Mouse (Mus musculus) neural tube, embryonic 11.5 days (tissue): ENCODE data around the gene Gmds. TPM values are rescaled to one million over a fixed set of nuclear protein-coding genes. Genes with fewer than 3 reads are reported as not detected.
A peak's percentile ranks its signal among the peaks of the same experiment; 100 is the strongest.

Experiments used
- ATAC-seq: fragments of 200-750 bp; cut with Nextera tagmentation; 2 replicates; pipeline ENCODE4 v1.8.0; 2017; ENCODE audit warnings: moderate number of reproducible peaks, mild to moderate bottlenecking, moderate TSS enrichment, moderate library complexity; ENCODE audit not compliant: insufficient read depth, low FRiP score, low TSS enrichment
- DNase-seq: peaks from one replicate; pipeline ENCODE4 v3.0.0-alpha.2; 2015; ENCODE audit warnings: low spot score
- H3K27ac ChIP-seq: fragments of 300-500 bp; sonication (generic); 2 replicates; pipeline ENCODE4 v1.5.1; 2014; ENCODE audit warnings: low read depth, mild to moderate bottlenecking, low read length
- H3K27me3 ChIP-seq: fragments of 300-500 bp; sonication (generic); 2 replicates; pipeline ENCODE4 v1.6.1; 2014; ENCODE audit warnings: mild to moderate bottlenecking, low read length, mixed read lengths; ENCODE audit not compliant: control insufficient read depth, insufficient read depth
- H3K36me3 ChIP-seq: fragments of 300-500 bp; sonication (generic); 2 replicates; pipeline ENCODE4 v1.6.1; 2014; ENCODE audit warnings: mild to moderate bottlenecking, low read length, moderate library complexity, mixed read lengths; ENCODE audit not compliant: control insufficient read depth, insufficient read depth
- H3K4me1 ChIP-seq: fragments of 300-500 bp; sonication (generic); 2 replicates; pipeline ENCODE4 v1.6.1; 2014; ENCODE audit warnings: low read length, mixed read lengths; ENCODE audit not compliant: control insufficient read depth, insufficient read depth
- H3K4me2 ChIP-seq: fragments of 300-500 bp; sonication (generic); 2 replicates; pipeline ENCODE4 v1.6.1; 2014; ENCODE audit warnings: low read depth, mild to moderate bottlenecking, moderate library complexity
- H3K4me3 ChIP-seq: fragments of 300-500 bp; sonication (generic); 2 replicates; pipeline ENCODE4 v1.5.1; 2014; ENCODE audit warnings: low read depth, low read length
- H3K9ac ChIP-seq: fragments of 300-500 bp; sonication (generic); 2 replicates; pipeline ENCODE4 v1.6.1; 2014; ENCODE audit warnings: mild to moderate bottlenecking, low read length
- H3K9me3 ChIP-seq: fragments of 300-500 bp; sonication (generic); 2 replicates; pipeline ENCODE4 v1.6.1; 2016; ENCODE audit warnings: low read length; ENCODE audit not compliant: control insufficient read depth
- WGBS: fragments of 180-500 bp; shearing (Covaris S2); extraction: QIAGEN DNeasy Blood & Tissue Kit; methylation state at CpG from one replicate; pipeline ENCODE4 v1.1.7; 2014; 5-methylcytosine and 5-hydroxymethylcytosine counted together
- polyA plus RNA-seq: library from polyadenylated mRNA; unstranded; fragments of >200 nt; fragmentation: Nextera tagmentation; extraction: Ambion mirVana; gene quantifications from 2 replicates; pipeline ENCODE4 v1.2.1, GENCODE M21; 2014

The Gmds gene
- polyA plus RNA-seq, 1 experiment from 2014 or later, result 27.5 TPM

DNA sequence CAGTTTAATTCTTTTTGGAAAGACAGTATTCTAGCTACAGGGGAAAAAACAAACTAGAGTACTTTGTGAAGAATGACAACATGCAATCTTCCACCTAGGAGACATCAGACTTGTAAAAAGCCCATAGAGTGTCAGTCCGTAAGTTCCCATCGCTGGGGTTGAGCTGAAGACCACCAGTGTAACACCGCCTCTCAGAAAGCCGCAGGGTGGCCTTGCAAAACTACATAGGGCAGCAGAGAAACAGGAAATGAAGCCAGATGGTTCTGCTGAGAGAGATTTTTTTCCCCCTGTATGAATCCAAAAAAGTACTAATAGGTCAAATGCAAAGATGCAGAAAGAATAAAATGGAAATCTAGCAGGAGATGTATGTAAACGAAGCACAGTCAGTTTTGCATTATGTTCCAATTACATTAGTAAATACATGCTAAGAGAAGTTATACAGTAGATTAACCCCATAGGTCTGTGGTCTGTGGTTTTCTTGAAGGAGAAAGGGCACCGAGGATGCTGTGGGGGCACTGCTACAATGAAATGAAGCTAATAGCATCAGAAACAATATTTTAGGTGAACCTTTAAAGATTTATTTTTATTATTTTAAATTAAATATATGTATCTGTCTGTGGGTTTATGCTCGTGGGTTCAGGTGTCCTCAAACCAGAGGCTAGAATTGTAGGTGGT lies 250.1 kb downstream of the Gmds start:
- H3K4me2 ChIP-seq, result no peak overlapping the region
- peak; percentile 25 for DNase-seq
- H3K4me1 ChIP-seq, result no peaks in the 10 kb centered on the region
- no peak overlapping the region for H3K27ac ChIP-seq
- no peaks in the 10 kb centered on the region for H3K27me3 ChIP-seq
- no peak overlapping the region for H3K4me3 ChIP-seq
- H3K36me3 ChIP-seq, result no peaks in the 10 kb centered on the region
- ATAC-seq, result no peak
- 70% methylated on average over 7 of the region's 7 CpGs for whole genome bisulfite sequencing
- H3K9me3 ChIP-seq, result no peaks in the 10 kb centered on the region
- no peak overlapping the region for H3K9ac ChIP-seq

DNA sequence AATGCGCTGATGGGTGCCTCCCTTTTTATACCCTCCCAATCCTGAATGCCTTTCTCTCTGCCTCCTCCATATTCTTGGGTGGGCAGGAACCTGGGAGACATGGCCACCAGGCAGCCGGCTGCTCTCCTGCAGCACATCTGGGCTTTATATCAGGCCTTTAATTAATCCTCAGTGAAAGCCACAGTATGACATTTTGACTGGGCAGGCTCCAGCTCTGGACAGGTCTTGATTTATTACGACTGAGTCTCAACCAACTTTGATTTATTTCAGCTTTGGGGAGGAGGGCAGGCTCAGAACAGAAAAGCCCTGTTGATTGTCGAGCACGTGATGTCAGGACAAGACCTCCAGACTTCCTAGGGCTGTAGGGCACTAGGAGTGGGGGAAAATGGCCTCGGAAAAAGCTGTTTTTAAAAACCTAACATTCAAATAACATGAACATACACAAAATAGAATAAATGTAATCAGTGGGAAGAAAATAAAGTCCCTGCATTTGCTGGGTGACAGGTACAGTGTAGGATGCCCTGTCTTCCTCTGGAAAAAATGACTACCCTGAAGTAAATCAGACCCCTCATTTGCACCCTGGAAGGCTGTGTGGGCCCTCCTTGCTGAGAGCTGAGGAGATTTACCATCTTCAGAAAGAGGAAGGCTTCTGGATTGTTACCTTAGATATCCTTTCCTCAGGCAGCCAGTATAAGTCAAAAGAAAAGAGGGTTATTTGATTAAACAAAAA lies 257.9 kb downstream of the Gmds start:
- no peak overlapping the region for H3K27ac ChIP-seq
- DNase-seq, result no peak
- 28% methylated on average over 6 of the region's 6 CpGs for WGBS
- no peak overlapping the region for H3K9ac ChIP-seq
- H3K27me3 ChIP-seq, result no peaks in the 10 kb centered on the region
- H3K4me1 ChIP-seq, result no peaks in the 10 kb centered on the region
- H3K9me3 ChIP-seq, result no peaks in the 10 kb centered on the region
- no peak overlapping the region for H3K4me3 ChIP-seq
- H3K36me3 ChIP-seq, result no peaks in the 10 kb centered on the region
- no peak for ATAC-seq
- no peak overlapping the region for H3K4me2 ChIP-seq

DNA sequence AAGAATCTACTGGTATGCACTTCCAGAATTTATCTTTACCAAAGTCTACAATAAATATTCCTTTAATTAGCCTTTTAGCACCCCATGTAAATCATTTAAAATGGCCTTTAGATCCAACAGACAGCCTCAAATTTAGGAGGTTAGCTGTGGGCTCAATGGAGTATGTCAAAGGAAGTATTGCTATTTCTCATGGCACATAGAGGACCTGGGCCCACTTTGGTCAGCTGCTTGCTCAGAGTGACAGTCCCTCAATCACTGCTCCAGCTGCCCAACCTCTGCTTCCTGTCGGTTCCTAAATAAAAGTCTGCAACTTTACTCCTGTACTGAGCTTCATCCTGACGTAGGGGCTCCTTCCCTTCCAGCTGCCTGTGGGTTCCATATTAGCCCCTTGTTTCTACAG lies 264.9 kb downstream of the Gmds start:
- Histone ChIP-seq H3K4me2 (no peak overlapping the region), H3K27me3 (no peaks in the 10 kb centered on the region), H3K36me3 (no peaks in the 10 kb centered on the region), H3K9me3 (no peaks in the 10 kb centered on the region), H3K4me1 (no peaks in the 10 kb centered on the region), H3K9ac (no peak overlapping the region), H3K4me3 (no peak overlapping the region), H3K27ac (no peak overlapping the region)
- WGBS, result 55% methylated on average over 2 of the region's 2 CpGs
- ATAC-seq (no peak), DNase-seq (no peak)

DNA sequence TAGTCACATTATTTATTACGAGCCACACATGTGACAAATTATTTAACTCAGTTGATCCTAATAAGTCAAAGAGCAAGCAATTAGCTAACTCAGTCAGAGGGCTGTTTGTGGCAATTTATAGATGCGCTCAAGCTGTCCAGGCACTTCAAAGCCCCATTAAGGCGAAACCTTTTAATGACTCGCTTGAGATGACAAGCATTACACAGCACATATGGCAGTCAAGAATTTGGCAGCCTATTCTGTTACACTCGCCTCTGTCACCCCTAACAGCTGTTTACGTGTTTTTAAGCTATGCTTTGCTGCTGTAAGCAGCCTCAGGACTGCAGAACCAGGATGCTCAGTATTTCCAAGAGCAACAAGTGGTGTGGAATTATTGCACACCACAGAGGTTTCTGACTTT lies 283.2 kb downstream of the Gmds start:
- Histone ChIP-seq H3K4me2 (no peak overlapping the region), H3K4me3 (no peak overlapping the region), H3K27ac (no peak overlapping the region), H3K36me3 (no peaks in the 10 kb centered on the region), H3K9me3 (no peaks in the 10 kb centered on the region), H3K27me3 (no peaks in the 10 kb centered on the region; the same call in 1 of the 2 replicates), H3K9ac (no peak overlapping the region), H3K4me1 (no peaks in the 10 kb centered on the region)
- ATAC-seq, result 0 out of 2 replicates have a peak, but pooled peaks have one; percentile 20
- DNase-seq, result no peak
- 17% methylated on average over 6 of the region's 6 CpGs for WGBS

DNA sequence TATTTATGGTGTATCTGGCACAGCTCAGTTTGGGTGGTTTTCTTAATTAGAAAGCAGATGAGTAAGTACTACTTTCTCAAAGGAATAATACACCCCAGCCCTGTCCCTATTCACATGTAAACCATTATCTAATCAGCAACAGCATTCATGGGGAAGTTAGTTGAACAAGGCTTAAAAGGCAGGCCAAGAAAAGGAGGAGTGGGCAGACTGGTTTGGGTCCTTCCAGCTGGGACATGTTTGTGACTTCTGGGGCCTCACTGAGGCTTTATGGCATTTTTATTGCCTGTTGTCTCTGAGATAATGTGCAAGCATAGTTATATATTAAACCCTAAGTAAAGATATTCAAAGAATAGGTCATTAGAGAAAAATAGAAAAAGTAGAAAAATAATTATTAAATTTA lies 285.0 kb downstream of the Gmds start:
- H3K4me2 ChIP-seq, result no peak overlapping the region
- DNase-seq (no peak), ATAC-seq (no peak)

DNA sequence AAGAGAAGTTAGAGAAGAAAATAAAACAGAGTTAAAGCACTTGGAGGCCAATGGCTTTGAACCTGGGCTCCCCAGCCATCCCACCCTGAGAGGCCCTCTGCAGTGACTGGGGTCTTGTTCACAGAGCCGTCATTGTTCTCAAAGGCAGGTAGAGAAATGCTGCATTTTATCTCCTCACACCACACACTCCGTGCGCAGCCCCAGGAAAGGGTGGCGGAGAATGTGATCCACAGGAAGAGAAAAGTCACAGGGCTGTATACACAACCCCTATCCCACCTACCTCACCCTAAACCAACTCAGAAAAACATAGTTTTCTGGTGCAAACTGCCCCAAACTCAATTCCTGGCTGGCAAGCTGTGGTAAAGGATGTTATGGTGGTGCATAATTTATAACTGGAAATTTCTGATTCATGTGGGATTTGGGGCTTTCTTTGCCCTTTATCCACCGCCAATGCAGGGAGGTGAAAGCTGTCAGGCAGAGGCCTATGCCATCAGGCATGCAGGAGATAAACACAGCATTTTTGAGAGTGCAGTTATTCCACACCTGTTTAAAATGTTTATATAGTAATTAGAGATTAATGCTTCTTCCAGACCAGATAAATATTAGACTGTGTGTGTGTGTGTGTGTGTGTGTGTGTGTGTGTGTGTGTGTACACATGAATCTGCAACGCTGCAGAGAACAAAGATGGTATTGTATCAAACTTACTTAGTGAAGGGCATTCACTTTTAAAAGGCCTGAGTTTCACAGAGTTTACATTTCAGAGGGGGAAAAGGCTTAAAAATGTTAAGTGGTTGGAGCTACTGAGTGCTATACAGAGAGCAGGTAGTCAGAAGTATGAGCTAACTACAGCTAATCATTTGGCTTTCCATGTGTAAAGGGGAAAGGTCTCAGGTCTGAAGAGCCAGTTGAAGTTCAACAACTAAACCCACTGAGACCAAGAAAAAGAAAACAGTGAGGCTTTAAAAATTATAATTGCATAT lies 290.3 kb downstream of the Gmds start:
- DNase-seq (no peak), ATAC-seq (no peak)
- H3K27ac ChIP-seq, result no peak overlapping the region

More for the DNA sequence above, 285.0 kb downstream of the Gmds start:
- H3K4me3 ChIP-seq, result no peak overlapping the region
- H3K27ac ChIP-seq, result no peak overlapping the region
- H3K36me3 ChIP-seq, result no peaks in the 10 kb centered on the region
- H3K4me1 ChIP-seq, result no peaks in the 10 kb centered on the region
- H3K9me3 ChIP-seq, result no peaks in the 10 kb centered on the region
- no peak overlapping the region for H3K9ac ChIP-seq
- no peaks in the 10 kb centered on the region; the same call in 1 of the 2 replicates for H3K27me3 ChIP-seq

DNA sequence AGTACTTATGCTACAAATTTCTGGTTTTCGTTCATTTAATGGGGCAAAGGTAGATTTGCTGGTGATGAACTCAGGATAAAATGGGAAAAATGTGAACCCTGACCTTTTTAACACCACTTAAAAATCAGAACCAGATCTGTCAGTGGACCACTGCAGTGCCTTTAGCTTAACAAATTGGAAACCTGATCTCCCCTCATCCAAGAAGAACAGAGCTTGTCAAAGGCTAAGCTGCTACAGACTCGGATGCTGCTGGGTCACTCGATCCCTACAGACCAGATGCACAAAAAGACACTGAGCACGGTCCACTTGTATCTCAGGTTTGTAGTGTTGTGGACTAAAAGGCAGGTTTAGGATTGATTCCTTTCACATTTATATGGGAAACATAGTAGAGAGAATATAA lies 291.6 kb downstream of the Gmds start:
- Histone ChIP-seq H3K36me3 (no peaks in the 10 kb centered on the region), H3K4me3 (no peak overlapping the region), H3K9ac (no peak overlapping the region), H3K4me1 (0 out of 2 replicates have a peak, but pooled peaks cover 3% of the 10 kb centered on the region), H3K27me3 (no peaks in the 10 kb centered on the region), H3K4me2 (no peak overlapping the region), H3K9me3 (no peaks in the 10 kb centered on the region), H3K27ac (no peak overlapping the region)
- whole genome bisulfite sequencing, result 39% methylated on average over 4 of the region's 4 CpGs
- DNase-seq (no peak), ATAC-seq (no peak)

More for the DNA sequence above, 290.3 kb downstream of the Gmds start:
- no peaks in the 10 kb centered on the region for H3K27me3 ChIP-seq
- H3K4me1 ChIP-seq, result 0 out of 2 replicates have a peak, but pooled peaks cover 1% of the 10 kb centered on the region
- no peaks in the 10 kb centered on the region for H3K36me3 ChIP-seq
- H3K9me3 ChIP-seq, result no peaks in the 10 kb centered on the region
- no peak overlapping the region for H3K4me2 ChIP-seq
- 54% methylated on average over 6 of the region's 6 CpGs for WGBS
- H3K4me3 ChIP-seq, result no peak overlapping the region
- H3K9ac ChIP-seq, result no peak overlapping the region

DNA sequence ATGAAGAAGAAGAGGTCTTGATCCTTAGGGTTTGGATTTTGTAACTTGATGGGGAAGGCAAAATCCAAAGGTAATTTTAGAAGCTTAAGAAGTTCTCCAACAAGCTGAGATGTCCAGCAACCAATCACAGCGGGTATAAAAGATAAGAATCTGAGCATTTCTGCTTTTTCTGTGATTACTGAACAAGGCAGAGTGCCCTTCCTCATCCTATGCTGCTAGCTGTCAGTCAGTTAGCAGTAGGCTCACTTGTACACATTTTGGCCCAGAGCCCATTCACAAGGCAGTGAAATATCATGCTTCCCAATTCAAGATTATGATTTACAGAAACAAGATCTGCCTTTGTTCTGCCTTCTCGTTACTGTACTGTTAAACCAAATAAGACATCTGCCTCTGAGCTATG lies 295.8 kb downstream of the Gmds start:
- no peak overlapping the region for H3K4me2 ChIP-seq
- 0 out of 2 replicates have a peak, but pooled peaks cover 3% of the 10 kb centered on the region for H3K4me1 ChIP-seq
- no peak overlapping the region for H3K9ac ChIP-seq
- no peak overlapping the region for H3K4me3 ChIP-seq
- no peak for ATAC-seq
- DNase-seq, result no peak
- H3K27ac ChIP-seq, result no peak overlapping the region
- no peaks in the 10 kb centered on the region for H3K27me3 ChIP-seq
- no peaks in the 10 kb centered on the region for H3K36me3 ChIP-seq
- no peaks in the 10 kb centered on the region for H3K9me3 ChIP-seq
- 79% methylated on average over 2 of the region's 2 CpGs for WGBS
